Mouse (Mus musculus) brain, embryonic 14.5 days (tissue): ENCODE measurements around the gene Nfam1. TPM values are rescaled to one million over a fixed set of nuclear protein-coding genes. Genes with fewer than 3 reads are reported as not detected.

Experiments
- DNase-seq: peaks from one replicate; pipeline ENCODE4 v3.0.0-alpha.2; 2011; ENCODE audit warnings: low read depth
- CTCF ChIP-seq: fragments of 200-500 bp; IDR thresholded peaks from 2 replicates; pipeline ENCODE4 v1.5.1; 2012; ENCODE audit warnings: inconsistent platforms, mild to moderate bottlenecking, moderate library complexity, borderline replicate concordance; ENCODE audit not compliant: insufficient read depth, insufficient read length; ENCODE audit errors: extremely low read depth
- POLR2A ChIP-seq: fragments of 200-500 bp; IDR thresholded peaks from 2 replicates; pipeline ENCODE4 v1.6.1; 2012; ENCODE audit warnings: mild to moderate bottlenecking, inconsistent platforms, borderline replicate concordance; ENCODE audit not compliant: poor library complexity, insufficient read depth, insufficient read length, severe bottlenecking; ENCODE audit errors: extremely low read depth
- polyA plus RNA-seq: library from polyadenylated mRNA; depleted of rRNA; stranded (reverse); fragments of >200 nt; gene quantifications from 2 replicates; pipeline ENCODE4 v1.2.3, GENCODE M21; 2012

Nfam1 gene
- polyA plus RNA-seq, 1 experiment = 2.1 TPM

DNA sequence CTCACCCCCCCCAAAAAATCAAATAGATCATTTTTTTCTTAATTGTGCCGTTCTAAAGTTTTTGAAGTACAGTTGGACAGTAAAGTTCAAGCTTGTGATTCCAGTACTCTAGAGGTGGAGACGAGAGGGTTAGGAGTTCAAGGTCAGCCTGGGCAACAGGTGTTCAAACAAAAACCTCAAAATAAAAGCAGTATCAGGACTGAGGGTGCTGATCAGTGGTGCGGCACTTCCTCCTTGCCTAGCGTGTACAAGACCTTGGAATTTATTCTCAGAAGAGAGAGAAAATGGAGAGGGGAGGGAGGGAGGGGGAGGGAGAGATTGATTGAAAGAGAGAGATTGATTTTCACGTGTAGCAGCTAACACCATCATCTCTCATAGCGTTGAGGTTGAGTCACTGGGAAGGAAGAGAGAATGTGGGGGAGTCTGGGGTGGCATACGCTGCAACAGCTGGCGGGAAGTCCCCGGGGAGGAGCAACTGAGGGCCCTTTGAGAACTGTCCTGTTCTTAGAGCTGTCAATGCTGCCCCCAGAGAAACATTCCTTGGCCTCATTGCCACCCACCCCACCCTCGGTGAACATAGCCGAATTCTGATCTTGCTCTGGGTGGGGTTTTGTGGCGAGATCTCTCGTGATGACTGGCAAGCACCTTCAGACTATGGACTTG lies 24.2 kb downstream of the Nfam1 start:
- TF ChIP-seq POLR2A (no peak), CTCF (no peak)
- no peak for DNase-seq

DNA sequence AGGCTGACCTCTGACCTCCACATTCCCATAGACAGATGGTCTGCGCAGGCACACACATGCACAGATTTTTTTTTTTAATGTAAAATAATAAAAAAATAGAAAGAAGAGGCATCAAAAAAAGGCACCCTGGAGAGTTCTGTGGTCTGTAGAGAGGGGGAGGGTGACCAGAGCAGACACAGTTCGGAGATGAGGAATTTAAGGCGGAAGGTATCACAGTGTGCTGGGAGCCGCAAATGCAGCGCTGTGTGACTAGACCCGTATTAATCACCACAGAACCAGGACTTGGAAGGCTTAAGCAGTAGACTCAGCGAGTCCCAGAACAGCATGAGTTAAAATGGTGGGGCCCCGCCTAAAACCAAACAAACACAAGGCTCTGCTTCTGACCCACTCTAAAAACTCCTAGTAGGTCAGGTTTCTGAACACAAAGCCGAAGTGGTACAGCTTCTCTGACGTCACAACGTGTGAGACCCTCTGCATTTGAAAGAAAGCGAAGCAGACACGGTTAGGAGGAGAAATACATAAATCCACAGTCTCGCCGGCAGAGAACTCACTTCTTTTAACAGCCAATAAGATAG lies 25.7 kb downstream of the Nfam1 start:
- TF ChIP-seq CTCF = no peak
- no peak for TF ChIP-seq POLR2A
- no peak for DNase-seq

DNA sequence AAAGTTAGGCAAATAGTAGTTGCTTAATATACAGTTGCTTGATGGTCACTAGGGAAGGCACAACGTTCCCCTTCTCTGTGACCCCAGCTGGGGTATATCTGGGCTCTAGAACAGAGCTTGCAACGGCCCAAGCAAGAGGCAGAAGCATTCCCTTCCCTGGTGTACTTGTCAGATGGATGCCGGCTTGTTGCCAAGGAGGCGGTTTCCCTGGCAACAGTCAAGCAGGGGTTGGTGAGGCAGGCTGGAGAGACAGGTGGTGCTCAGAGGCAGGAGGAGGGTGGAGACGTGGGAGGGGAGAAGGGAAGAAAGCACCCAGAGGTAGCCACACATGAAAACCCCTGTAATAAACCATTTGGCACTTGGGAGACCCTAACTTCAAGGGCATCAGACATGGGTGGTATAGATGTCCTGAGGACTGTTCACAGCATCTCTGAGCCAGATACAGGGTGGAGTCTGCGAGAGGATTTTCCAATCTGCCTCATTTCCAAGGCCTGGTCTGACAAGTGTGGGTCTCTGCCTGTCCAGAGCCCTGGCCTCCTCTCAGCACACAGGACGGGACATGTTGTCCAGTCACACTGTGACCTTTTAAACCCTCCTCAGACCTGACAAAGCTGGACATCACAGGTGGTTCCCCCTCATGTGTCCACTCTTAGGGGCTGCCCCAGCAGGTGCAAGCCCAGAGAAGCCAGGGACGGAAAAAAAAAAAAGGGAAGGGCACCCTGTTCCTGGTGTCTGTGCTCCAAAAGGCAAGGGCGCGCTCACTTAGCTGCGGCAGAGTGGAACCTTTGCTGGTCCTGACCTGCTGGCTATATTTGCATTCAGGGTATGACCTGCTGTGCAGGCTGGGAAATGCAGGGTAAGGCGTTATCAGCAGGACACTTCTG lies 30.2 kb downstream of the Nfam1 start:
- TF ChIP-seq POLR2A = no peak
- no peak for TF ChIP-seq CTCF
- peak; percentile 98 for DNase-seq

DNA sequence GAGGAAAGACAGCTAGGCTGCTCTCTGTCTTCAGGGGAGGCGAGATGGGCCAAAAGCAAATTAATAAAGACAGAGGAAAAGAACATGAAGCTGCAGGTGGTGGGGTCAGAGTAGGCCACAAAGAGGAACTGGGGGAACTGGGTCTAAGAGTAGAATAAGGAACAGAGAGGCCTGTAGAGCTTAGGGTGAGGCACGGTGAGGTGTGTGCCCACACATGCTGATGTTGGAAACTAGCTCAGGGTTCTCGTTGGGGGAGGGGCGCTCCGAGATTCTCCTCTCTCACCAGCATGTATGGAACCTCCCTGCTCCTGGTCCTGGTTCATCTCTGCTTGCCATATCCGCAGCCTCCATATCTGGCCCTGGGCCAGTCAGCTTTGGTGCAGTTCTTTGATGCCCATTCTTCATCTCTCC lies 34.3 kb downstream of the Nfam1 start:
- TF ChIP-seq CTCF (no peak), POLR2A (no peak)
- DNase-seq = no peak

DNA sequence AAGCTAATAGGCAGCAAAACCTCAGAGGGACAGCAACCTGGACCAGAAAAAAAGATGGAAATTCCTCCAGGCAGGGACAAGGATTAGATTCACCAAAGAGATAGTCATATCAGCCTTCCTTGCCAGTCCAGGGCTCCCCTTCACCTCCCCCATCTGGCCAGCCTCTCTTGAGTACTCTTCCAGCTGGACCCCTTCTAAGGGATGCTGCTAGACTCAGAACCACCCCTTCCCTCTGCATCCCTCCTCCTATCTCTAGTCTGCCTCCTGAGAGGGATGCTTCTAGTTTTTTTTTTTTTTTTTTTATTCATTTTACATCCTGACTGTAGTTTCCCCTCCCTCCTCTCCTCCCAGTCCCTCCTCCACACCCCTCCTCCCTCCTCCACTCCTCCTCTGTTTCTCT lies 36.7 kb downstream of the Nfam1 start:
- DNase-seq = no peak
- TF ChIP-seq CTCF (no peak), POLR2A (no peak)

DNA sequence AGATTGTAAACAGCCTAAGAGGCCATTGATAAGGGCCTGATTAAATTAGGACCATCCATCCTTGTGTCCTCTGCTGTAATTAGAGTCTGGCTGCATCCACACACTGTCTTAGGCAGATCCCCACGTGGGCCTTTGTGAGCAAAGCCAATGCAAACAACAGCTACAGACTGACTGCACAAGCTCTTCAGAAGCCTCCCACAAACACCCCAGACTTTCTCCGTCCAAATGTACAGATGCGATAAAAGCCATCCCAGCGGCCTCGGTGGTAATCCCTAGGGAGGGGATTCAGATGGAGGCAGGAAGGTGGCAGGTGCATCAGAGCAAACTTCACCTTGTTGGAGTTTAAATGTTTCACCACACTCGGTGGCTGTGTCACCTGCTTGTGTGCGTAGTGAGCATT lies 37.9 kb downstream of the Nfam1 start:
- peak; percentile 80 for DNase-seq
- TF ChIP-seq POLR2A (no peak), CTCF (no peak)

DNA sequence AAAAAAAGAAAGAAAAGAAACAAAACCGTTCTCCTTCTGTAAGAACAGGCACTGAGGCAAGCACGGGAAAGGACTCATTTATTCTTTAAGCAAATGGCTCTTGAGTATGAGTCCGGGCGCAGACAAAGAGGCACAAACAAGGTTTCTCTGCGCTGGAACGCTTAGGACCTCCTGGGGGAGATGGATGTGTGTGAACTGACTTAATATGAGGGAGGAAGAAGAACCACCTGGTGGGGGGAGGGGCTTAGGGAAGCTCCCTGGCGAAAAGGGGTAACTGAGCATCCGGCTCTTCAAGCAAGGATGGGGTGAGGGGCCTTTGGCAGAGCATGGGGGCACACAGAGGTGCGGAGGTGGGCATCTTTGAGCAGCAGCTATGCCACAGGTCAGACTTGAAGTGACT lies 40.2 kb downstream of the Nfam1 start:
- peak; percentile 69 for DNase-seq
- TF ChIP-seq CTCF (no peak), POLR2A (no peak)

DNA sequence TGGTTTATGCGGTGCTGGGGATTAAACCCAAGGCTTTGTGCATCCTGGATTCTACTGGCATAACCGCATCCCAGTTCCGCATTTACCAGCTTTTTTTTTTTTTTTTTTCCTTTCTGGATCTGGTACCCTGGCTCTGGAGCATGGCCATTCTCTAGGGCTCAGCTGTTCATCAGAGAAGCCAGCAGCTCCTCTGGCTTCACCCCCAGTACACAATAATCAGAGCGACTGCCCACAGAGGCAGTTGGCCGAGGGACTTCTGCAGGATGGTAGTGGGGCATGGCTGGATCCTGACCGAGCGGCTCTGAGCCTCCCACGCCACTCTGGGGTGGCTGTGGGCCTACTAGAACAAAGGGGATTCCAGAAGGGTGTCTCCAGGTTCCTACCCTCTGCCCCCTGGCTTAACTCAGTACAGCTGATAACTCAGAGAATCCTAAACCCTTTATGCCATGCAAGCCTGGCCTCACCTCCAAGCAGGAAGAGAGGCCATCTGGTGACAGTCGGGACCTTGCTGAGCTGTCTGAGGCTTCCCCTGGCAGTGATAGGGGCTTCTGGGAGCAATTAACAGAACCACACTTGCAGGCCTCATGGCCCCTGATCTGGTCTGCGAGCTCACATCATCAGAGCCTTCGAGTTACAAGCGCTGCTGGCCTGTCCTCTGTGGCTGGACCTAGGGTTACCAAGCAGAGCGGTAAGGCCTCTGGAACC lies 40.9 kb downstream of the Nfam1 start:
- DNase-seq = peak; percentile 48
- TF ChIP-seq POLR2A (no peak), CTCF (no peak)

DNA sequence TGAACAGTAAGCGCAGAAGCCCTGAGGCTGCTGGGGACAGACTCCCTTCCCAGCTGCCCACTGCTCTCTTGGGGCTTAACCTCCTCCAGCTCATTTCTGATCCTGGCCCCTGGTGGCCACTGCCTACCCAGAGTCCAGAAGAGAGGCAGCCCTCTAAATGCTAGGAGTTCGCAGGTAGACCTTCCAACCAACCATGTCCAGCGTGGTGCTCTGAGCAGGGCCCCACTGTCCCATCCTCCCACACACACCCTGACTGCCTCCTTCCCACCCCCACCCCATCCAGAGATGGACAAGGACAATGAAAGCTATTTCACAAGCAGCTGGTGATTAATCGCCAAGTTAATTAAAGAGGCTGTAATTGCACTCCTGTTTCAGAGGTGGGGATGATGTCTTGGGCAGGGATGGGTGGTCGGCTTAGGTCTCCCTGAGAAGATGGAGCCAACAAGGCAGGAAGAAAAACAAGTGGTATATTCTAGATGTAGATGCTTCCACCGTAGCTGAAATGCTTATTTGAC lies 43.9 kb downstream of the Nfam1 start:
- no peak for TF ChIP-seq CTCF
- TF ChIP-seq POLR2A = no peak
- DNase-seq = no peak

DNA sequence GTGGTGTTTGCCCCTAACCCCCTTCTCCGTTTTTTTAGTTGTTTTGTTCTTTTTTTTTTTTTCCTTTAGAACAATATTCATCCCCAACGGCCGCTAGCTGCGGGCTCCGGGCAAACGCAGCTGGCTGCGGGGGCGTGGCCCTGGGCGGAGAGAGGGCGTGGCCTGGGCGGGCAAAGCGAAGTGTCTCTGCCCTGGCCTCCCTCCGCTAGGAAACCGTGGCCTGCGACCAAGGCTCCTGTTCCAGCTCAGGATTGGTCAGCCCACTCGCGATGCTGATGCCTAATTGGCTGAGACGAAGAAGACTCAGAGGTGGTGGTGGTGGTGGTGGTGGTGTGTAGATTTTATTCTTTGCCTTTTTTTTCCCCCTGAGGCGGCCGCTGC lies 45.4 kb downstream of the Nfam1 start, which contains the start of gene Tcf20:
Gene Tcf20, minus strand, starts transcription at position 141 of the 381 bp plus-strand sequence.
- TF ChIP-seq CTCF (no peak), POLR2A (no peak)
- peak; percentile 97 for DNase-seq

DNA sequence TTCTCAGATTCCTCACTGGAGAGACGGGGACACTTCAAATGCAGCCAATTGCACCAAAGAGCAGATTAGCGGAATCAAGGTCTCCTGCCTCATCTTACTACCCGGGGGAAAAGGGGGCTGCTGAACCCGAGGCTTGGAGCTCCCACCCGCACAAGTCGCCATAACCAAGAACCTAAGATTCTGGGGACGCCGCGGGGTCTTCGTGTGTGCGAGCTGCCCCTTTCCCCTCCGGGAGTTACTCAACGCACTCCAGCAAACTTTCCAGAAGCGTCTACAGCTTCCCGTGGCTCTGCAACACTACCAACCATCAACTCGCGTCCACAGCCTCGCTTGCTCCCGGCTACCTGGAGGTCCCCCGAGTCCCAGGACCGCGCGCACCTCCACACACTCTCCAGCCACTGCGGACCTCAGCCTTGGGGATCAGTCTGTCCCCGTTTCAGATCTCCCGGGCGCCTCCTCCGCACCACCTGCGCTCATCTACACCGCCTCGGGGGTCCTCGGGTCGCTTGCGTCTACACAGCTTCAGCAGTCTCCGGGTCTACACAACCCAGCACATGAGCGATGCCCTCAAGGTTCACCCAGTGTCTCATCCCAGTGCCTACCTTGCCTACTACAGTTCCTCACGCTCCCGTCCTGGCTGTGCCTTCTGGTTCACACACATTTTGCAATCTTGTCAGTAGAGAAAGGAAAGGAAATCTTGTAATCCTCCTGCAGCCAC lies 45.9 kb downstream of the Nfam1 start:
- no peak for TF ChIP-seq POLR2A
- TF ChIP-seq CTCF = no peak
- no peak for DNase-seq
